Mouse (Mus musculus) lung, adult 2 months (tissue): ENCODE results near the gene Lrmda.

Experiments used
- CTCF ChIP-seq: fragments of 200-500 bp; IDR thresholded peaks from 2 replicates; pipeline ENCODE4 v1.5.1; 2011; ENCODE audit warnings: mild to moderate bottlenecking, low read length, control low read depth; ENCODE audit not compliant: insufficient read depth
- POLR2A ChIP-seq: fragments of 200-500 bp; IDR thresholded peaks from 2 replicates; pipeline ENCODE4 v1.6.1; 2011; ENCODE audit warnings: low read depth, mild to moderate bottlenecking, control low read depth, low read length, borderline replicate concordance; ENCODE audit errors: extremely low read depth

- no peak for TF ChIP-seq CTCF
- TF ChIP-seq POLR2A = no peak
Observed at GRCm38 (mm10) chr14:22198021-22198420, 178.5 kb downstream of the Lrmda start.
